Mouse (Mus musculus): ENCODE data around the gene Slc4a4.

The Slc4a4 gene

DNA sequence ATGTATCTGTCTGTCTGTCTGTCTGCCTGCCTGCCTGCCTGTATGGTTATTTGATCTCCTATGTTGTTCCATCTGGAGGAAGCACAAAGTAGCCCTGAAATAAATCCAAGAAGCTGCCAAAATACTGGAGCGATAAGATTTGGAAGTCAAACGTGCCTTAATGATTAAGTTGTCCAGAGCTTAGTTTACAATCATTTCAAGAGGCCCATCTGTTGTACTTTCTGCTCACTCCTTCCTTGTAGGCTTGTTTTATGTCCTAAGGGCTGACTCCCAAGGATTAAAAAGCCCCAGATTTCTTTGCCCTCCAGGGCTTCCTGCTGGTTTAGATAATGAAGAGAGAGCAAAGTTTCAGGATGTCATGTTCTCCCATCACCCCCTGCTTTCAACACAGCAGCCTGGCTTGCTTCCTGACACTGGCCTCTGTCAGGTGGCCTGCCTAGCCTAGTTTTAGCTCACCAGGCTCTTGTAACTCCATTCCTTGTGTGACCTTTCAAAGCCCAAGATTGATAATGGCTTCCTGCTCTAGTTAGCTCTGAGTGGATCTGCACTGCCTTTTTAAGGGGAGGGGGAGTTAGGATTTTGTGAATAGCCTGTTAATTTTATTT is 262.9 kb downstream of the Slc4a4 start:
- peak; percentile 35 to 55 for DNase-seq (ENCODE audit: low spot score in 2 of 2)

DNA sequence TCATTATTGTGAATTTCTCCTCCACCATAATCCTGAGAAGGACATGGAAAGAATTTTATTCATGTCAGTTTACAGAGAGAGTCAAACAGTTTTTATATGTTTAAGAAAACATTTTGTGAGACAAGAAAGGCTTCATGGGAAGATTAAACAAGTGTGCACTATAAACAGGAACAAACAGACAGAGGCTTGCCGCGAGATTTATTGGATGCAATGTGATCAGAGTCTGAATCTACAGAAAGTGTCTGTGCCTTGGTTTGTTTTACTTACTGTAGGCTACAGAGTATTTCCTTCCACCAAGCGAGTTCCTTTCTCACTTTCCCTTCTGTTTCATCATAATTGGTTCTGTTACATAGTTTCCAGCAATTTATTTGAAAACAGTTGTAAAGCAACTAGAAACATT is 264.5 kb downstream of the Slc4a4 start:
- no peak for DNase-seq (ENCODE audit: low spot score in 2 of 2)

DNA sequence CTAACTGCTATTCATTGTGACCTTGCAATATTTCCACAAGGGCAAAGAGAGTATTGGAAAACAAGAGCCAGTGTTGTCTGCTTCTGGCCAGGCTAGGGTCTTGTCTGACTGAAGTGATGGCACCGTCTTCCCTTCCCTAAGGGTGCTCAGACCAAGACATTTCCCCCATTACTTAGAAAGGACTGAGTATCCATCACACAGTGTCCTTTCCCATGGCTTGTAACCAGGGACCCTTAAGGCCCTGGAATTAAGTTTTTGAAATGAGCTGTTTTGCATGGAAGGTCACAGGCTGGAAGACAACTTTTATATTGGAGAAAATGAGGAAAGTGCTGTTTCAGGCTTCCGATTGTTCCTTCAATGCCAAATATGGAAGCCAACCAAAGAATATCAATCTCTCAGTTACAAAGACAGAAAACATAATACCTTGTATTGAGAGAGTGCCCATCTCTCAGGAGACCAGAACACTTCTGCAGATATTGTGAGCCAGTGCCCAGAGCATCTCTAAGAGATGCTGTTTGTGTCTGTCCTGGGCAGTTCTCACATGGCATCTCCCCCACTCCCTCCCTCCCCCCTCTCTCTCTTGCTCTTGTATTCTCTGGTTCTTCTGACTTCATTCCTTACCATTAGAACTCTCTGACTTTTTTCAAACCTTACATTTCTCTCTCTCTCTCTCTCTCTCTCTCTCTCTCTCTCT is 284.6 kb downstream of the Slc4a4 start:
- no peak for DNase-seq (ENCODE audit: low spot score in 2 of 2)

DNA sequence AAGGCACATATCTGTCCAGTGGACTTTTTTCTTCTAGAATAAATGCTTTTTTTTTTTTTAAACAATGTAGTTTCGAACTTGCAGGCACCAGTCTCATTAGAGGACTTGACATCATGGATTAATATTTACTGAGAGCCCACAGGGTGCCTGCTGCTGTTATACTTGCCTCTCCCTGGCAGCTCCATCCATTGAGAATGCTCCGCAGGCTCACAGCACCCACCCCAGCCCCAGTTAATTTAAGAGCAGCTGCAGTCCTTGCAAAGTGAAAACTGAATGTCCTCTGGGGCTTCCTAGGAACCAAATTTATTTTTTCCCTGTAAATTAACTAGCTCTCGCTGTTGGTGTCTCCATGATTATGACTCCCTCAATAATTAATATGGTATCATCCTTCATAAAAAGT is 303.4 kb downstream of the Slc4a4 start:
- no peak for DNase-seq (ENCODE audit: low spot score in 2 of 2)

DNA sequence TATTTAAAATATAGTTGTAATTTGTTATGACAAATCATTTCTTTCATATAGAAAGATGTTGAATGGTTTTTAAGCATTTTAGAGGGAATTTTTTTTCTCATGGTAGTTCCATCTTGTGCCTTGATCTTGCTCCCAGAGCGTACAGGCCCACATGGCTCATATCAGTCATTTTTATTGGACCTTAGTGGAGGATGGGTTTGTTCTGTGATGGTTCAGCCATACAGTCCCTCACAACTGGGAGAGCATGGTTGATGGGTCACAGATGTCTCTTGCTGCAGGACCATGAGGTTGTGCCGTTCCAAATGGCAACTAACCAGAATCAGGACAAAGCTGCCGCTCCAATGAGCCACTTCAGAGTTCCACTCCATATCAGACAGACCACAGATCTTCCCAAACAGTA is 308.0 kb downstream of the Slc4a4 start:
- no peak for DNase-seq (ENCODE audit: low spot score in 2 of 2)

DNA sequence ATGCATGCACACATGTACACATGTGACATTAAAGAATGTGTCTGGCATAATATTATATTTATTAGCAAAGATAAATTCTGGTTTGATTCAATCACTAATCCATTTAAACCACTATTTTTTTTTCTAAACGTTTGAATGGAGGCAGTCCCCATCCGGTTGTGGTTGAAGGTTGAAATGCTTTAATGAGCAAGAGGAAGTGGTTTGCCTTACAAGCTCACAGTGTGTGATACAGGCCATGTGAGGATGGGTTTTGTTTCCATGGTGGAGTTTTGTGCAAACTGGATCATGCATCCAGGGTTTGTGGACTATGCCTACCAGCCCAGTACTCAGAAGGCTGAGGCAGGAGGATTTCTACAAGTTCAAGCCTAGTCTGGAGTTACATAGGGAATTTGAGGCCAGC is 311.9 kb downstream of the Slc4a4 start:
- no peak for DNase-seq (ENCODE audit: low spot score in 2 of 2)

DNA sequence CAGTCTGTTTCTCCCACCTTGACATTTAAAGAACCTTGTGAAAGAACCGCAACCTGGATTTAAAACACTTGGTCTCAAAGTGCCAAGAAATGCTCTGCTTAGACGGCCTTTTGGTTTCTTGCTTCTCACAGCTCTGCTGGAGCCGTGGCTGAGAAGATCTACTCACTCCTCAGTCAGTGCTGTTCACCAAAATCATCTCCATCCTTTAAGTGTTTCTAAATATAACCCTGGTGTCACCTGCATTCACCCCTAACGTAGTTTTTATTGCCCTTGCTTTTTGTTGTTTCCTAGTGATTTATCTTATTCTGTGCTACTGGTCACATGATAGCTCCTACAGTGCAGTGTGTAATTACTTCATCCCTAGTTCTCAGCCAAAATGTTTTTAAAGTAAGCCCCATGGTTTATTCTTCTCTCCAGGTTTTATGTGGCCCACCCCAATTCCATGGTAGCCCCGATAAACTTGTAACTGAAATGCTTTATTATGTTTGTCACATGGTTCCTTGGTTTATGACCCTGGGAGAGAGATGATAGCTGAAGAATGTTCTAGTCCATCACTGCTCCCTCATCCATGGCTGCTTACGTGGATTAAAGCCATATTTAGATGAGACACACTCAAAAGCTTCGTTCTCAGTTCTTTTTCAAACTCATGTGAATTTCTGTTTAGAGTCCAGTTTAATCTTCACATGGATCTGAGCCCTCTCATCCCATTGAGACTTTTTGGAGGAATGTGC is 323.5 kb downstream of the Slc4a4 start:
- DNase-seq (ENCODE audit: low spot score in 2 of 2) = no peak

DNA sequence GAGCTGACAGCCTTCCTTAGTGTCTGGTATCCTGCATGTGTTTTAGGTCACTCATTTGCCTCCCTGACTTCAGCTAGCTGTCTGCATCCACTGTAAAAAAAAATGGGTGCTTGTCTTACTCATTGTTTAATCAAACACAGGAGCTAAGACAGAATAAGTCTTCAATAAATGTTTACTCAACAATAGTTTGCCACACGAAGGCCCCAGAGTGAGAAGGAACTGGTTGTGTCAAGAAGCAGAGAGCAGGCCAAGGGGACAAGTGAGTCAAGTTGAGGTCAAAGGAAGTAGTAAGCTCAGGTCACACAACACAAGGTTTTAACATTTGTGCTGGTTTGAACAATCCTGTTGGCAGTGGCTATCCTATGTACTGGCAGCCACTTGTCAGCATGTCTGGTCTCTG is 324.4 kb downstream of the Slc4a4 start:
- no peak for DNase-seq (ENCODE audit: low spot score in 2 of 2)

DNA sequence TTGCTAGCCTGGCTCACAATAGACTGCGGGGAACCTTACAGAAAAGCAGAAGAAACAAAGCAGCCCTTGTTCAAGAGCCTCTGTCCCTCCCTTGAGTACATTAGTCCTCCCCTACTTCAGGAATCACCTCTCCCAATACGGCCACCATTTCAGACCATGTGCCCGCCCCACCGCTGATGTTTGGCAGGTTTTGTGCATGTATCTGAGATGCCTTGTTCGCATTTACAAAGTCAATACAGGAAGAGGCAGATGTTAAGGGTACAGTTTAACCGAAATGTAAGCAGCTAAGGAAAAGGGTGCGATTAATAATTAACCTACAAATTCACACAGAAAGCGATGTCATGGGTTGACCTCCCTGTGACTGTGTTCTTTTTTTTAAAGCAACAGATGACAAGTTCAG is 331.6 kb downstream of the Slc4a4 start:
- DNase-seq (ENCODE audit: low spot score in 2 of 2) = no peak

DNA sequence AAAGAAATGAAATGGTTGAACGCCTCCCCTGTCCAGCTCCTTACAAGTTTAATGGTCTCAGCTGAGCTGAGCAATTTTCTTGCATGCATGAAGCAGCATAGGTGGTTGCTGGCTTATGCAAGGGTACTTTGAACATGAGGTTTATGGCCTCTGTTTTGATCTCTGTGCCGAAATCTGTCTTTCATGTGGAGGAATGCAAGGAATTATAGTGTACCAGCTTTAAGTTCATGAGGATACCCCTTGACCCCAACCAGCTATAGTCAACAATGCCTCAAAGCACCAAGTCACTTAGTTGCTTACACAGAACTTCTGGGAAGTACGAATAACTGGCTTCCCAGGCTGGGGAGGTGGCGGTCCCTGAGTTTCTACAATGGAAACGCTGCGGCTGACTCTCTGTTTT is 332.1 kb downstream of the Slc4a4 start:
- DNase-seq (ENCODE audit: low spot score in 2 of 2) = no peak

DNA sequence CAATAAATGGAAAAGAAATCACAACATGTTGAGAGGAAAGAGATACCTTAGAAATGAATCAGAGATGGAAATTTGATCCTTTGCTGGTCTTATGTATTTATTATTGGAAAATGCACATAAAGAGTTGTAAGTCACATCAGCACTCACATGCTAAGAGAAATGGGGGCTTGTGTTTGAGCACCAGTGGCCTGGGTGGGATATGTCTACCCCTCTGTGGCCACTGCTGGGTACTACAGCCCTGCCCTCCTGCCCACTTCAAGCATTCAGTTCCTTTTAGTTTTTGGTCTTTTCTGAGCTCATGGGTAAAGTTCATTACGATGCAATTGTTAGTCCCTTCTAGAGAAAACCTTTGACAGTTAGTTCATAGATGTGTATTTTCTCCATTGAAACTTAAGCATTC is 335.0 kb downstream of the Slc4a4 start:
- DNase-seq (ENCODE audit: low spot score in 2 of 2) = no peak

DNA sequence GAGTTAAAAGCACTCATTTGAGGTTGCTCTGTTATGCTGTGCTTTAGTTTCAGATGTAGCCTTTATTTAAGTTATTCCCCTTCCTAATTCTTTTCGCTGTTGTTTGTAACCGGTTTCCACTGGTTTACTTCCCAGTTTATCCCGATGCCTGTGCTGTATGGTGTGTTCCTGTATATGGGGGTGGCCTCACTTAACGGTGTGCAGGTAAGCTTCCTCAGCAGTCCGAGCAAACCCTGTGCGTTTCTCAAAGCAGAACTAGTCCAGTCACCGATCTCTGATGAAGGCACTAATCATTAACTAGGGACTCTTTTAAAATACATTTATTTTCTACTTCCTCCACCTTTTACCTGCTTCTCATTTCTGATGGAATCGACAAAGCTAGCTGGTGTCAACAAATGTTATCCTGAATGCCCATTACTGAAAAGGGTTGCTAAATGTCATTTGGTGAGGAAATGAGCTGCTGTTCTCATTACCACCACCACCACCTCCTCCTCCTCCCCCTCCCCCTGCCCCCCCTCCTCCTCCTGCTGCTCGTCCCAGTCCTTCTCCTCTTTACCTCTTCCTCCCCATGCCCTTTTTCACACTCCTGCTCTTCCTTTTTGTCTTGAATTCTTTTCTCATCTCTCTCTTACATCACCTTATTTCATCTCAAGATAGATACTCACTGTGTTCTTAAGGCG is 336.6 kb downstream of the Slc4a4 start:
- no peak for DNase-seq (ENCODE audit: low spot score in 2 of 2)

DNA sequence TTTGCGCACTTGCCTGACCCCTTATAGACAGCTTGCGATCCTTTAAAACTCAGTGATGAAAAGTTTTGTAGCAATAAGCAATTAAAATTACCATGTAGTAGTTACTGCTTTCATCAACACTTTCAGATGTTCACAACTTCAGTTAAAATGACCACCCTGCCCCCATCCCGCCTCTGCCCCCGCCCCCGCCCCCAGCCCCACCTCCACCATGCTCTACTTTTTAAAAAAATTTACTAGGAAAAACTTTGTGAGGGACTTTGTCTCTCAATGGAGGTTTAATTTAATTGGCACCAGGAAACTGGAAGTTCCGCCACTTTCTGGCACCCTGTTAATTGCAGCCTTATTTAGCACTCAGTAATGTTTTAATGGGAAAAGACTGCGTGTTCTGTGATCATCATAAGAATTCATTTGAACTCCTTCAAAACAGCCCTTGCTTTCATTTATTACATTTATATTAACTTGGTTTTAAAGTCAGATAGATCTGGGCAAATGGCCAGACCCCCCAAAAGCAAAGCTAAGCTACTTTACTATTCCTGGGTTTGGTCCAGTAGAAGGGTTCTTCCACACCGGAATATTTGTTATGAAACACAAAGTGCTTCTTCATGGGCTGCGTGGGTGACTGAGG is 337.2 kb downstream of the Slc4a4 start:
- DNase-seq (ENCODE audit: low spot score in 2 of 2) = no peak

DNA sequence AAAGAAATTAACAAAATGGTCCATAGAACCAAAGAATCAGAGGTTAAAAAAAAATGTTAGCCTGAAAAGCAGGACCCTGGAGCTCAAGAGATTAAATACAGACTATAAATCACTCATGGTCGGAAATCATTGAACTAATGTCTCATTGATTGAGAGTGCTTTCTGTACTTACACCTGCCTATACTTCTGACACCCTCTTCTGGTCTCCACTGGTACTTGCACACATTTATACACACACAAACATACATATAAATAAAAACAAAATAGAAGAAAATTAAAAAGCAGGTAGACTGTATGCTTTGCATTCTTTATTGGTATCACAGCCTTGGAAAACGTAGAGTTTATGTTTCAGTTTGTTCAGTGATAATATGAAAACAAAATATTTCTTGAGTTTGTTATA is 341.3 kb downstream of the Slc4a4 start:
- DNase-seq (ENCODE audit: low spot score in 2 of 2) = no peak

DNA sequence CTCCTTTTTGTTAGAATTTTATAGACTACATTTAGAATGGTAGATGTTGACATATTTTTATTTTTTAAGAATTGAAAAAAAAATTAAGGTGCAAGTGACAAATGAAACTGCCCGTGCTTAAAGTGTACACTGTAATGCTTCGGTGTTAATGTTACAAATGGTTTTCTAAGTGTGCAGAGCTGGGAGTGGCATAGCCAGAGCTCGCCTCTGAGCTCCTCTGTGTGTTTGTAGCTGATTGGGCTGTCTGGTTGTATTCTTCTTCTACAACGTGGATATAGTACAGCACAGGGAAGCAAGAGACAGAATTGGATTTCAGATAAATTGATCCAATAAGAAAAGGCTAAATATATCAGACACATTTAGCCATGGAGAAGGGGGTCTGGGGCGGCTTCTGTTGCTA is 343.0 kb downstream of the Slc4a4 start:
- DNase-seq (ENCODE audit: low spot score in 2 of 2) = no peak

DNA sequence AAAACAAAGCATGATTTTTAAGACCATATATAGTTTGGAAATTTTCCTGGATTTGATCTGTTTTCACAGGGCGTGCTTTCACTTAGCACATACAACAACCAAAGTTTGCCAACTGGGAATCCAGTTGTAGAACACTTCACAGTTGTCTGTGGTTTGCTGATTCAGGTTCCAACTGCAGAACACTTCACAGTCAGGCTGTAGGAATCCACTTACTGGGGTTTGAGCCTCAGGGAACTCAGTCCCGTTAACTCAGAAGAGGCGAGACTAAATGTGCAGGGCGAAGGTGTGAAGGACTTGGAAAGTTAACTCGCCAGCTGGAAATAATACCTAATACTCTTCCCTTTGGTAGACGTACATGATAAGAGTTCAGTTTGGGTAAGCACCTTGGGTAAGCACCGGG is 345.7 kb downstream of the Slc4a4 start:
- no peak for DNase-seq (ENCODE audit: low spot score in 2 of 2)

DNA sequence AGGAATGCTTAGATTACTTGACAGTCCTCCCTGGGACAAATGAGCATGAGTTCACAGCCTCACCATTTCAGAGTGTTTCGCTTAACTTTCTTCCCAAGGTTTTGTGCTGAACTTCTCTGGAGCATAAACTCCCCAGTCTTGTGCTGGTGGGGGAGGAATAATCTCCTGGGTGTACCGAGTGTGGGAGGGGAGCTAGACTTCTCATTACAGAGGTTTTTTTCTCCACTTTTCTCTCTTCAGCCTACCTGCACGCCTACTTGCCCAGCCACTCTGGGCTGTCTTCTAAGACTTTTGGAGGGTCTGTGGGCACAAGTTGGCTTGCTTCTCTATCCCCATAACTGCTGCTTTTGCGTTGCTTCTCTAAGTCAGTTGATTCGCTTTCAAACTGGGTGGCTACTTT is 365.2 kb downstream of the Slc4a4 start:
- no peak for DNase-seq (ENCODE audit: low spot score in 2 of 2)

DNA sequence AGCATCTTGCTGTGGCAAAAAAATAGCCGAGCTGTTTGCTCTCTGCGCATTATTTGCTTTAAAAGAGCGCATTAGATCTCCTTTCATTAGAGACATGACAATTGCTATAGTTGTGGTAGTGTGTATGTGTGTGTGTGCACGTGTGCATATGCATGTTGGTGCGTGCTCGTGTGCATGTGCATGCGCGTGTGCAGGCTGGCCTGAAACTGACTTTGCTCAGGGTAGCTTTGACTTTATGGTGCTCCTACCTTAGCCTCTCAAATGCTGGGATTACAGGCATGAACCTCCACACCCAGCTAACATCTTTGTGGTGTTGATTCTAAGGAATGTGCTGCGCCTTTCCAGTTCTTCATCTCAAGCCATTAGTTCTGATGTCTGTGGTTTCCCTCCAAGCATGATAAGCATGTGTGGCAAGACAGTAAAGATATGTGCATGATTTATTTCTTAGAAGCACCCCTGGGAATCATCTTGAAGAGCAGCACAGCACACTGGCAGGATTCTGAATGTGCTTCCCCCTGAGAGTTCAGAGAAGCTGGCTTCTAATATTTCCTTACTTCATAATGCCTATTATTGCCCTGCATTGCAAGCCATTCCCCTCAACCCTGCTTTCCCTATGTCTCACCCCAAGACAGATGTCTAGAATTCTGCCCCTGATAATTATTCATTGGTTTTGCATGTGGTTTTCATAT is 373.3 kb downstream of the Slc4a4 start:
- no peak for DNase-seq (ENCODE audit: low spot score in 2 of 2)

DNA sequence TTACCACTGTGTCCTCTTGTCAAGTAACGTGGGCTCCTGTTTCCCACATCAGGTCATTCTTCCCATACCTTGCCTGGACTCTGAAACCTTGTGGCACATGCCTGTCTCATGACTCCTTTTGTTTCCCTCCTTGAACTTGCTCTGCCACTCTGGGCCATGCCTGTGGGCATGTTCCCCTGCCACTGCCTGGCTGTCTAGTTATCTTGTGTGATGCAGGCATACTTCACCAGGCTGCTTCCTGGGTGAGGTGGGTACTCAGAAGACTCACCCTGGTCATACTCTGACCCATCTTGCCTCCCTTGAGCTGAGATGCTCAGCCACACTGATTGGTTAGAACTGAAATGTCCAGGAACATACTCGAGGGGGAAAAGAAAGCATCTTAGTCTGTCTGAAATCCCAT is 390.4 kb downstream of the Slc4a4 start:
- no peak for DNase-seq (ENCODE audit: low spot score in 2 of 2)

DNA sequence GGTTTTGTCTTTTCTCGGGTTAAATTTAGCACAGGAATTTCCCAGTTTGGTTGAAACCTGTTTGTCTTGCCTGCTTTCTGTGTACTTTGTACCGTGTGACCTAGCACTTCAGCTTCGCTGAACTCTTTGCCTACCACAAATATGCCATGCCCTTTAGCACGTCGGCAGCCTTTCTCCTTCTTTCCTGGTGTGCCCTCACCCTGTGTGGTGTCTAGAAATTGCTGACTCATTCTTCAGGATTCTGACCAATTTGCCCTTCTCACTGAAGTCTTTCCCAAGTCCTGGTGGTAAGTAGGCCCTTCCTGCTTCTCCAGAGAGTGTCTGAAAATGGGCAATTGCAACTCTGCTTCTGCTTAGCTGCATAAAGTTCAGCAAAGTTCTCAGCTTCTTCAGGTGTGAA is 391.0 kb downstream of the Slc4a4 start:
- no peak for DNase-seq (ENCODE audit: low spot score in 2 of 2)

DNA sequence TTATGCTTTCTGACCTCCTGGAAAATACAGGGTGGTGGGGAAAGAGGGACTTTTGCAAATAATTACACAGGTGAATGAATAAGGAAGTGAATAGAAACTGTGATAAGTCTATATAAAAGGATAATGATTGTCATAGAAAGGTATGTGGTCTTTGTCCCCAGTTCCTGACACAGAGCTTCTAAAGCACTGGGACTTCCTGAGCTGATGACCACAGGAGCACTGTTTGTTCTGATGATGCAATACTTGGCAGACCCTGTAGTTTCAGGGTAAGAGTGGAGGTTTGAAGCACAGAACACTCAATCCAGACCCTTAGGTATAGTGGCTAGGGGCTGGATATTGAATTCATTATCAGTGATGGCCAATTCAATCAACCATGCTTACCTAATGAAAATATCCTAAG is 391.7 kb downstream of the Slc4a4 start:
- no peak for DNase-seq (ENCODE audit: low spot score in 2 of 2)

All from heart, adult 9 months (tissue).